Comparison of ENCODE assay signal across 8 mouse cellular contexts in genomic region chr1:175492683-175493043, GRCm38 (mm10). TPM values are rescaled to one million over a fixed set of nuclear protein-coding genes. Genes with fewer than 3 reads are reported as not detected.
A peak's percentile ranks its signal among the peaks of the same experiment; 100 is the strongest.
DNase-seq lines count a peak whose midpoint lies in the region; ATAC-seq and TF ChIP-seq lines count a peak whose summit lies in the region.

No protein-coding gene starts in this region.

- H3K4me3 ChIP-seq in layer of hippocampus, adult 2 months = peak overlapping the region; percentile 89
- peak overlapping the region; percentile 79 for H3K4me3 ChIP-seq in embryonic facial prominence, embryonic 10.5 days
- H3K4me3 ChIP-seq in intestine, embryonic 15.5 days (replicated peaks) = peak overlapping the region; percentile 63
- H3K4me3 ChIP-seq in neural tube, embryonic 13.5 days = peak overlapping the region; percentile 67

- 2% methylated on average over 11 of the region's 11 CpGs for WGBS in embryonic facial prominence, embryonic 10.5 days
- whole genome bisulfite sequencing in intestine, embryonic 15.5 days = under 1% methylated on average over 11 of the region's 11 CpGs
- 0% methylated on average over 11 of the region's 11 CpGs for WGBS in neural tube, embryonic 13.5 days

- peaks cover 12% of the 10 kb centered on the region for H3K4me1 ChIP-seq in embryonic facial prominence, embryonic 10.5 days
- H3K4me1 ChIP-seq in intestine, embryonic 15.5 days (replicated peaks) = 0 out of 2 replicates have a peak, but pooled peaks cover 4% of the 10 kb centered on the region
- peaks cover 18% of the 10 kb centered on the region for H3K4me1 ChIP-seq in neural tube, embryonic 13.5 days (replicated peaks)

- ATAC-seq in intestine, embryonic 15.5 days = no peak; the same call in 1 of the 2 replicates
- ATAC-seq in neural tube, embryonic 13.5 days (ENCODE audit: low read depth) = peak; percentile 54; the same call in 1 of the 2 replicates

- peak overlapping the region; percentile 34; the same call in 1 of the 2 replicates for H3K9ac ChIP-seq in intestine, embryonic 15.5 days
- peak overlapping the region; percentile 85 for H3K9ac ChIP-seq in neural tube, embryonic 13.5 days

- H3K36me3 ChIP-seq in embryonic facial prominence, embryonic 10.5 days (replicated peaks) = no peaks in the 10 kb centered on the region
- H3K36me3 ChIP-seq in intestine, embryonic 15.5 days = no peaks in the 10 kb centered on the region
- H3K36me3 ChIP-seq in neural tube, embryonic 13.5 days = no peaks in the 10 kb centered on the region

- peaks cover 53% of the 10 kb centered on the region for H3K27me3 ChIP-seq in embryonic facial prominence, embryonic 10.5 days (replicated peaks; ENCODE audit: low read depth, poor library complexity, severe bottlenecking)
- peaks cover 13% of the 10 kb centered on the region for H3K27me3 ChIP-seq in intestine, embryonic 15.5 days (replicated peaks)
- peaks cover 7% of the 10 kb centered on the region; the same call in 1 of the 2 replicates for H3K27me3 ChIP-seq in neural tube, embryonic 13.5 days

- H3K9me3 ChIP-seq in embryonic facial prominence, embryonic 10.5 days = no peaks in the 10 kb centered on the region
- no peaks in the 10 kb centered on the region for H3K9me3 ChIP-seq in intestine, embryonic 15.5 days
- no peaks in the 10 kb centered on the region for H3K9me3 ChIP-seq in neural tube, embryonic 13.5 days

- peak overlapping the region; percentile 97 for H3K27ac ChIP-seq in layer of hippocampus, adult 2 months
- peak overlapping the region; percentile 74 for H3K27ac ChIP-seq in embryonic facial prominence, embryonic 10.5 days (replicated peaks)
- no peak overlapping the region for H3K27ac ChIP-seq in intestine, embryonic 15.5 days
- H3K27ac ChIP-seq in neural tube, embryonic 13.5 days (replicated peaks) = peak overlapping the region; percentile 90

- peak; percentile 46; the same call in 1 of the 2 replicates for TF ChIP-seq CTCF in layer of hippocampus, adult 2 months (conservative IDR thresholded peaks at IDR 0.05)

- DNase-seq in layer of hippocampus, adult 2 months (ENCODE audit: low spot score in 2 of 2) = no peak
- DNase-seq in layer of hippocampus, adult 11-12 months (ENCODE audit: low spot score) = no peak
- DNase-seq in embryonic facial prominence, embryonic 10.5 days (ENCODE audit: low spot score) = no peak
- DNase-seq in natural killer cell, adult 2 months (ENCODE audit: low spot score in 2 of 2) = no peak
- no peak for DNase-seq in kidney, postnatal 14 days
- no peak for DNase-seq in layer of hippocampus, adult 9-11 months

- peak overlapping the region; percentile 100 for H3K4me2 ChIP-seq in intestine, embryonic 15.5 days (replicated peaks)
- peak overlapping the region; percentile 80 for H3K4me2 ChIP-seq in neural tube, embryonic 13.5 days

RNA-seq across cellular contexts. Expression of gene Rgs7, which starts 0.4 kb away (rescaled TPM):
- 10 to 100 TPM; 81.1 to 81.6 TPM for total RNA-seq in layer of hippocampus, adult 2 months (2021)
- polyA plus RNA-seq in embryonic facial prominence, embryonic 10.5 days (2016; fragmentation: Nextera tagmentation; extraction: Ambion mirVana) = 0.73 and 0.96 TPM in 2 replicates
- polyA plus RNA-seq in intestine, embryonic 15.5 days (2015; fragmentation: Nextera tagmentation; extraction: Ambion mirVana) = 1.6 and 1.8 TPM in 2 replicates
- polyA plus RNA-seq in neural tube, embryonic 13.5 days (2015; fragmentation: Nextera tagmentation; extraction: Ambion mirVana) = 30.3 and 31.5 TPM in 2 replicates

Comparison
In these comparisons a context has a peak if more than half of its experiments do, and no peak if none do; other contexts are left out.
1. RNA of gene Rgs7, which starts 0.4 kb away (polyA plus RNA-seq): 30.3 to 31.5 TPM in neural tube, embryonic 13.5 days; 1.6 to 1.8 TPM in intestine, embryonic 15.5 days and 0.73 to 0.96 TPM in embryonic facial prominence, embryonic 10.5 days; every median in the first group is over 10 times any median in the second.
2. Peak in every context shown above with its lines, with median percentiles within 50 percentile points of each other: H3K4me3 ChIP-seq.